ENCODE assay signal across 12 mouse cellular contexts in the genomic region with DNA sequence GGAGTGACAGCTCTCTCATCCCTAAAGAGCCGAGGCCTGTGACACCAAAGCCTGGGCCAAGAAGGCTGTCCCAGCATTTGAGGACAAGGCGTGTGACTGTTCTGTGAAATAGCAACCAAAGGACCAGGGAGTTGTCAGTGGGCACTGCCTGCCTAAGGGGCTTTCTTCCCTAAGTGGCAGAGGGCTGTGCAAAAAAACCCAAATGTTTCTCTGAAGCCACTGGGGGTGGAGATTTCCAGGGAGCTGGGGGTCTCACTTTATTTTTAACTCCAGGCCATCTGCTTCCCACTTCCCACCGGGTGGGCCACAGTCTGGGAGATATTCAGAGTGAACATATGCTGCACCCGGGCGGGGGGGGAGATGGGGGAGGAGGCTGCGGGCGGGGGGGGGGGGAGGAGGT.
DNase-seq lines count a peak whose midpoint lies in the region; ATAC-seq lines count a peak whose summit lies in the region.
"Had no signal": no experiment of that assay in that cellular context is flagged by ENCODE, and none has a peak within 500 bp of the region (broad histone marks: within the 10 kb centered on the region; RNA-seq: fewer than 3 reads in every experiment).

No protein-coding gene starts in this region.

- no peaks in the 10 kb centered on the region; the same call in 1 of the 2 replicates for H3K27me3 ChIP-seq in midbrain, embryonic 10.5 days (ENCODE audit: low read depth, poor library complexity, severe bottlenecking)
- no peaks in the 10 kb centered on the region for H3K27me3 ChIP-seq in midbrain, embryonic 11.5 days (ENCODE audit: control insufficient read depth, insufficient read depth, low read length)
- no peaks in the 10 kb centered on the region for H3K27me3 ChIP-seq in embryonic facial prominence, embryonic 13.5 days
- H3K27me3 ChIP-seq in limb, embryonic 12.5 days = no peaks in the 10 kb centered on the region
- H3K27me3 ChIP-seq: liver, embryonic 15.5 days; Patski; stomach, embryonic 15.5 days had no signal

- no peak for DNase-seq in midbrain, embryonic 10.5 days (ENCODE audit: low spot score)
- no peak for DNase-seq in midbrain, embryonic 11.5 days (ENCODE audit: low spot score, missing footprints)
- DNase-seq in cerebellum, adult 11-12 months = peak; percentile 84
- no peak for DNase-seq in urinary bladder, adult 18-20 months (ENCODE audit: low spot score in 2 of 2)
- DNase-seq in testis, postnatal 14 days (ENCODE audit: low spot score) = no peak

- no peak overlapping the region for H3K4me3 ChIP-seq in midbrain, embryonic 10.5 days
- no peak overlapping the region for H3K4me3 ChIP-seq in midbrain, embryonic 11.5 days (ENCODE audit: low read depth, low read length)
- H3K4me3 ChIP-seq in embryonic facial prominence, embryonic 13.5 days = no peak overlapping the region
- no peak overlapping the region for H3K4me3 ChIP-seq in limb, embryonic 12.5 days (replicated peaks)
- H3K4me3 ChIP-seq: heart, embryonic 10.5 days; liver, embryonic 15.5 days; stomach, embryonic 15.5 days had no signal

- WGBS in midbrain, embryonic 10.5 days = 40% methylated on average over 7 of the region's 7 CpGs
- 61% methylated on average over 3 of the region's 7 CpGs for WGBS in midbrain, embryonic 11.5 days
- WGBS in embryonic facial prominence, embryonic 13.5 days = 32% methylated on average over 6 of the region's 7 CpGs
- WGBS in limb, embryonic 12.5 days = 25% methylated on average over 4 of the region's 7 CpGs

- no peak overlapping the region for H3K9ac ChIP-seq in midbrain, embryonic 11.5 days (ENCODE audit: low read length)
- H3K9ac ChIP-seq in embryonic facial prominence, embryonic 13.5 days = no peak overlapping the region
- no peak overlapping the region for H3K9ac ChIP-seq in limb, embryonic 12.5 days (replicated peaks)
- H3K9ac ChIP-seq: liver, embryonic 15.5 days; stomach, embryonic 15.5 days had no signal

- no peak; the same call in 1 of the 2 replicates for ATAC-seq in midbrain, embryonic 11.5 days (ENCODE audit: low FRiP score)
- no peak for ATAC-seq in embryonic facial prominence, embryonic 13.5 days (ENCODE audit: insufficient number of reproducible peaks, insufficient read depth, low FRiP score, low TSS enrichment, low read depth)
- no peak for ATAC-seq in limb, embryonic 12.5 days (ENCODE audit: insufficient number of reproducible peaks, insufficient read depth, low FRiP score, low TSS enrichment, low read depth)
- ATAC-seq in megakaryocyte, adult 5-6 weeks (ENCODE audit: poor library complexity, severe bottlenecking) = no peak
- ATAC-seq: Patski had no signal

- no peaks in the 10 kb centered on the region for H3K9me3 ChIP-seq in midbrain, embryonic 10.5 days (replicated peaks)
- no peaks in the 10 kb centered on the region for H3K9me3 ChIP-seq in midbrain, embryonic 11.5 days (ENCODE audit: control insufficient read depth, low read length)
- no peaks in the 10 kb centered on the region for H3K9me3 ChIP-seq in embryonic facial prominence, embryonic 13.5 days
- no peaks in the 10 kb centered on the region for H3K9me3 ChIP-seq in limb, embryonic 12.5 days
- H3K9me3 ChIP-seq: heart, embryonic 10.5 days; liver, embryonic 15.5 days; stomach, embryonic 15.5 days had no signal

- no peak overlapping the region for H3K4me2 ChIP-seq in midbrain, embryonic 11.5 days
- H3K4me2 ChIP-seq in embryonic facial prominence, embryonic 13.5 days = no peak overlapping the region
- H3K4me2 ChIP-seq in limb, embryonic 12.5 days = peak overlapping the region; percentile 17; the same call in 1 of the 2 replicates
- H3K4me2 ChIP-seq: liver, embryonic 15.5 days; stomach, embryonic 15.5 days had no signal

- peaks cover 29% of the 10 kb centered on the region for H3K4me1 ChIP-seq in midbrain, embryonic 10.5 days
- H3K4me1 ChIP-seq in midbrain, embryonic 11.5 days (ENCODE audit: control insufficient read depth, insufficient read depth, low read length) = peaks cover 2% of the 10 kb centered on the region; the same call in 1 of the 2 replicates
- peaks cover 27% of the 10 kb centered on the region for H3K4me1 ChIP-seq in embryonic facial prominence, embryonic 13.5 days
- H3K4me1 ChIP-seq in limb, embryonic 12.5 days (replicated peaks) = peaks cover 43% of the 10 kb centered on the region
- H3K4me1 ChIP-seq: liver, embryonic 15.5 days had no signal

- H3K27ac ChIP-seq in midbrain, embryonic 10.5 days (replicated peaks) = peak overlapping the region; percentile 33; the same call in 1 of the 2 replicates
- H3K27ac ChIP-seq in midbrain, embryonic 11.5 days (ENCODE audit: low read depth, low read length) = no peak overlapping the region
- H3K27ac ChIP-seq in embryonic facial prominence, embryonic 13.5 days = peak overlapping the region; percentile 1; the same call in 1 of the 2 replicates
- H3K27ac ChIP-seq in limb, embryonic 12.5 days = peak overlapping the region; percentile 42; the same call in 1 of the 2 replicates
- H3K27ac ChIP-seq: heart, embryonic 10.5 days; liver, embryonic 15.5 days; stomach, embryonic 15.5 days had no signal

- H3K36me3 ChIP-seq in midbrain, embryonic 10.5 days = no peaks in the 10 kb centered on the region
- no peaks in the 10 kb centered on the region for H3K36me3 ChIP-seq in midbrain, embryonic 11.5 days (ENCODE audit: control insufficient read depth, insufficient read depth, low read length)
- H3K36me3 ChIP-seq in embryonic facial prominence, embryonic 13.5 days = no peaks in the 10 kb centered on the region
- no peaks in the 10 kb centered on the region for H3K36me3 ChIP-seq in limb, embryonic 12.5 days
- H3K36me3 ChIP-seq: heart, embryonic 10.5 days; liver, embryonic 15.5 days; stomach, embryonic 15.5 days had no signal
